Mouse (Mus musculus) myocyte (in vitro differentiated cells): ENCODE data around the gene Rap1gap2. TPM values are rescaled to one million over a fixed set of nuclear protein-coding genes. Genes with fewer than 3 reads are reported as not detected.

Source experiments
- H3K27me3 ChIP-seq: one replicate; pipeline ENCODE4 v1.6.1; 2011; ENCODE audit not compliant: control insufficient read depth, insufficient read depth, insufficient read length
- H3K36me3 ChIP-seq: one replicate; pipeline ENCODE4 v1.6.1; 2011; ENCODE audit not compliant: control insufficient read depth, insufficient read depth
- H3K4me2 ChIP-seq: one replicate; pipeline ENCODE4 v1.6.1; 2011; ENCODE audit warnings: low read depth, control low read depth
- H3K4me3 ChIP-seq: one replicate; pipeline ENCODE4 v1.5.1; 2011; ENCODE audit warnings: mild to moderate bottlenecking, control low read depth, moderate library complexity
- H3K79me2 ChIP-seq: one replicate; pipeline ENCODE4 v1.6.1; 2011; ENCODE audit not compliant: control insufficient read depth, insufficient read depth
- H3ac ChIP-seq: one replicate; pipeline ENCODE4 v1.6.1; 2011; ENCODE audit not compliant: control insufficient read depth, insufficient read length
- CEBPB ChIP-seq: IDR thresholded peaks from 2 replicates; pipeline ENCODE4 v1.6.1; 2011; ENCODE audit warnings: mild to moderate bottlenecking, moderate library complexity; ENCODE audit not compliant: poor library complexity, insufficient read depth, severe bottlenecking
- E2F4 ChIP-seq: IDR thresholded peaks from one replicate; pipeline ENCODE4 v1.6.1; 2011; ENCODE audit warnings: mild to moderate bottlenecking, control low read depth, moderate library complexity; ENCODE audit not compliant: insufficient read depth
- MAX ChIP-seq: IDR thresholded peaks from one replicate; pipeline ENCODE4 v1.6.1; 2011; ENCODE audit warnings: low read depth, mild to moderate bottlenecking, control low read depth
- MYOD1 ChIP-seq, 3 experiments: IDR thresholded peaks; one replicate each; pipeline ENCODE4 v1.6.1; 2011; ENCODE audit warnings: control low read depth in 2 of 3, low read depth in 2 of 3, mild to moderate bottlenecking in 2 of 3, moderate library complexity in 1 of 3; ENCODE audit not compliant: insufficient read length in 2 of 3, control insufficient read depth in 1 of 3
- MYOG ChIP-seq, 3 experiments: IDR thresholded peaks; one replicate each; pipeline ENCODE4 v1.6.1; 2011; ENCODE audit warnings: control low read depth in 2 of 3, low read depth in 2 of 3, mild to moderate bottlenecking in 2 of 3; ENCODE audit not compliant: insufficient read length in 2 of 3, control insufficient read depth in 1 of 3, insufficient read depth in 1 of 3
- POLR2A ChIP-seq: IDR thresholded peaks from one replicate; pipeline ENCODE4 v1.6.1; 2011; ENCODE audit warnings: low read depth, mild to moderate bottlenecking, control low read depth, moderate library complexity; ENCODE audit not compliant: insufficient read length
- POLR2AphosphoS2 ChIP-seq: IDR thresholded peaks from one replicate; pipeline ENCODE4 v1.6.1; 2011; ENCODE audit warnings: low read depth, control low read depth; ENCODE audit not compliant: insufficient read length
- REST ChIP-seq: IDR thresholded peaks from one replicate; pipeline ENCODE4 v1.6.1; 2011; ENCODE audit warnings: mild to moderate bottlenecking, control low read depth, moderate library complexity; ENCODE audit not compliant: insufficient read depth, insufficient read length
- SRF ChIP-seq: IDR thresholded peaks from one replicate; pipeline ENCODE4 v1.6.1; 2011; ENCODE audit warnings: low read depth; ENCODE audit not compliant: control insufficient read depth, insufficient read length
- TCF12 ChIP-seq: IDR thresholded peaks from one replicate; pipeline ENCODE4 v1.6.1; 2011; ENCODE audit warnings: mild to moderate bottlenecking, control low read depth; ENCODE audit not compliant: poor library complexity, insufficient read depth, severe bottlenecking
- TCF3 ChIP-seq: IDR thresholded peaks from one replicate; pipeline ENCODE4 v1.6.1; 2011; ENCODE audit warnings: low read depth, control low read depth; ENCODE audit not compliant: insufficient read length
- USF1 ChIP-seq: IDR thresholded peaks from one replicate; pipeline ENCODE4 v1.6.1; 2011; ENCODE audit warnings: low read depth, mild to moderate bottlenecking, control low read depth, moderate library complexity
- polyA plus RNA-seq: library from polyadenylated mRNA; unstranded; fragments of >200 nt; fragmentation: generic; extraction: Trizol; gene quantifications from one replicate; pipeline ENCODE4 v1.2.1, GENCODE M21; 2012; ENCODE audit warnings: missing spikeins

Rap1gap2 gene
- polyA plus RNA-seq, 1 experiment = 43.4 TPM

DNA sequence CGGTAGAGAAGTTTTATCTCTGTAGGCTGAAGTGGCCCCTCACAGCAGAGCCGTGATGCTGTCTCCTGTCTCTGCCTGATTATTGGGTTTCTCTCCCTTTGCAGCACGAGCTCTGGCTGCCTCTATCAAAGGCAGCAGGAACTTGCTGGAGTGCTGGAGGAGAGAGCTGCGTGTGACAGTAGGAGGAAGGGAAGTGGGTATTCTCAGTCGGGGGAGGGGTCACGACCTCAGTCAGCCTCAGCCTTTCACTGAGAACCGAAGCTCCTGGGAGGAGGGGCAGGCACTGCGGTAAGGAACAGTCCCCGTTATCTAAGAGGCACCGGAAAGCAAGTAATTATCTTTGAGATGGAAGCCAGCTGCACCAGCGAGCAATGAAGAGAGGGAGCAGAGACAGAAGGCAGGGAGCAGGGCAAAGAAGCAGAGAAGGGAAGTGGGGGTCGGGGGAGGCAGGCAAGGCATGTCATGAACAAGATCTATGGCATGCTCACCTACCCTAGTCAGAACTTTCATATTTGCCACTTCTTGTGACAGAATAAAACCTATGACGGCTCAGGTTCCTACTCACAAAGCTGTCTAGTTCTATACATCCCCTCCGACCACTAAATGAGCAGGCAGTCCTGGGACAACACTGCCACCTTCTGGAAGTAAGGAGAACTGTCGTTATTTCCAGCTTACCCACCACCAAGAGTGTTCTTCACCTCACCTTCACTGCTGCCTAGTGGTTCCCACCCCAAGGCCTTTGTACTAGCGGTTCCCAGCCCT, 63.6 kb downstream of the Rap1gap2 start:
- Histone ChIP-seq H3K27me3 (no peaks in the 10 kb centered on the region), H3ac (no peak overlapping the region), H3K36me3 (no peaks in the 10 kb centered on the region), H3K79me2 (no peaks in the 10 kb centered on the region), H3K4me2 (peak overlapping the region; percentile 80), H3K4me3 (no peak overlapping the region)
- TF ChIP-seq TCF12 = no peak
- TF ChIP-seq CEBPB = no peak
- no peak for TF ChIP-seq E2F4

DNA sequence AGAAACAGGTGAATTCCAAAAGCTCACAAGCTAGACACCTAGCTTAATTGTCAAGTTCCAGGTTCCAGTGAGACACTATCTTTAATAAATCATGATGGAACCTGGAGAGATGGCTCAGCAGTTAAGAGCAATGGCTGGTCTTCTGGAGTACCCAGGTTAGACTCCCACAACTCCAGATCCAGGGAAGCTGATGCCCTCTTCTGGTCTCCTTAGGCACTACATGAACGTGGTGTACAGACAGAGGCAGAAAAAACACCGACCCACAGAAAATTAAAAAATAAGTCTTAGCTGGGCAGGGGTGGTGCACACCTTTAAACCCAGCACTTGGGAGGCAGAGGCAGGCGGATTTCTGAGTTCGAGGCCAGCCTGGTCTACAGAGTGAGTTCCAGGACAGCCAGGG, 64.5 kb downstream of the Rap1gap2 start:
- Histone ChIP-seq H3K79me2 (no peaks in the 10 kb centered on the region), H3ac (no peak overlapping the region), H3K27me3 (no peaks in the 10 kb centered on the region), H3K36me3 (no peaks in the 10 kb centered on the region), H3K4me3 (no peak overlapping the region), H3K4me2 (no peak overlapping the region)
- TF ChIP-seq MYOG (IDR thresholded peaks at IDR 0.05; ENCODE audit: control insufficient read depth in 1 of 3, insufficient read depth in 1 of 3, insufficient read length in 2 of 3, low read depth in 2 of 3) = no peak
- TF ChIP-seq REST = no peak
- no peak for TF ChIP-seq CEBPB
- TF ChIP-seq TCF12 = no peak
- no peak for TF ChIP-seq POLR2A
- TF ChIP-seq USF1 = no peak
- no peak for TF ChIP-seq POLR2AphosphoS2

DNA sequence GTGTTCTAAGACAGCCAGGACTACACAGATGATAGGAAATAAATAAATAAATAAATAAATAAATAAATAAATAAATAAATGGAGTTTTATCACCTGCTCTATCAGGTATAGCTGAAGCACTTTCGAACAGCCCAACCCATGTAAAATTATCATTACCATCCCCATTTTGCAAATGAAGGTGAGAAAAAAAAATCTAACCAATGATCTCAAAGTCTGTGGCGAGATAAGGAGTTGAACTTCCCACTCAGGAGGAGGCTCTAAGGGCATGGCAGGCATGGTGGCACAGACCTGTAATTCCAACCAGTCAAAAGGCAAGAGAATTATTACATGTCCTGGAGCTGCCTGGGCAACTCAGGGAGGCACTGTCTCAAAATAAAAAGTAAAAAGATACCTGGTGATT, 65.2 kb downstream of the Rap1gap2 start:
- H3K36me3 ChIP-seq = no peaks in the 10 kb centered on the region
- no peaks in the 10 kb centered on the region for H3K27me3 ChIP-seq
- no peak overlapping the region for H3K4me3 ChIP-seq
- TF ChIP-seq TCF12 = no peak
- no peak for TF ChIP-seq POLR2AphosphoS2
- no peak for TF ChIP-seq REST
- no peak for TF ChIP-seq E2F4
- no peak for TF ChIP-seq MYOD1 (IDR thresholded peaks at IDR 0.05; ENCODE audit: control insufficient read depth in 1 of 3, insufficient read length in 2 of 3, low read depth in 2 of 3)
- TF ChIP-seq USF1 = no peak
- TF ChIP-seq MYOG (IDR thresholded peaks at IDR 0.05; ENCODE audit: control insufficient read depth in 1 of 3, insufficient read depth in 1 of 3, insufficient read length in 2 of 3, low read depth in 2 of 3) = no peak
- no peak for TF ChIP-seq TCF3
- TF ChIP-seq POLR2A = no peak
- TF ChIP-seq CEBPB = no peak
- no peak for TF ChIP-seq SRF
- TF ChIP-seq MAX = no peak
- no peak overlapping the region for H3K4me2 ChIP-seq
- H3K79me2 ChIP-seq = no peaks in the 10 kb centered on the region
- no peak overlapping the region for H3ac ChIP-seq

DNA sequence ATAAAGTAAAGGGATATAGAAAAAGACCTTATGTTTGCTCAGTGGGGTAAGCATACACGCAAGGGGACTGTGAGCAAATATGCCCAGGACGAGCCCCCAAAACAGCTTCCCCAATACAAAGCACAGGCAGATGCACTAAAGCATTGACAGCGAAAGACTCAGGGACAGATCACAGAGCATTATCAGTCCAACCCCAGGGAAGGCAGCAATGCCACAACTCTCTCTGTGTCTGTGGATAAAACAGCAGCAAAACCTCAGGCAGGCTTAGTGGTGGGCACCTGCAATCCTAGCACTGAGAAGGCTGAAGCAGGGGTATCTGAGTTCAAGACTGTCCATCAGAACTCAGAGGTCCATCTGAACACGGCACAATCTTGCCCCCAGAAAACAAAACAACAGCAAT, 73.4 kb downstream of the Rap1gap2 start:
- no peak for TF ChIP-seq TCF12
- TF ChIP-seq USF1 = no peak
- no peak for TF ChIP-seq POLR2AphosphoS2
- no peak for TF ChIP-seq SRF
- TF ChIP-seq MYOG (IDR thresholded peaks at IDR 0.05; ENCODE audit: control insufficient read depth in 1 of 3, insufficient read depth in 1 of 3, insufficient read length in 2 of 3, low read depth in 2 of 3) = no peak
- no peak for TF ChIP-seq MAX
- no peak for TF ChIP-seq REST
- no peak for TF ChIP-seq TCF3
- TF ChIP-seq E2F4 = no peak
- TF ChIP-seq MYOD1 (IDR thresholded peaks at IDR 0.05; ENCODE audit: control insufficient read depth in 1 of 3, insufficient read length in 2 of 3, low read depth in 2 of 3) = no peak
- TF ChIP-seq CEBPB = no peak
- no peak for TF ChIP-seq POLR2A
- Histone ChIP-seq H3K36me3 (no peaks in the 10 kb centered on the region), H3K27me3 (no peaks in the 10 kb centered on the region), H3K79me2 (no peaks in the 10 kb centered on the region), H3ac (no peak overlapping the region), H3K4me2 (no peak overlapping the region), H3K4me3 (no peak overlapping the region)

DNA sequence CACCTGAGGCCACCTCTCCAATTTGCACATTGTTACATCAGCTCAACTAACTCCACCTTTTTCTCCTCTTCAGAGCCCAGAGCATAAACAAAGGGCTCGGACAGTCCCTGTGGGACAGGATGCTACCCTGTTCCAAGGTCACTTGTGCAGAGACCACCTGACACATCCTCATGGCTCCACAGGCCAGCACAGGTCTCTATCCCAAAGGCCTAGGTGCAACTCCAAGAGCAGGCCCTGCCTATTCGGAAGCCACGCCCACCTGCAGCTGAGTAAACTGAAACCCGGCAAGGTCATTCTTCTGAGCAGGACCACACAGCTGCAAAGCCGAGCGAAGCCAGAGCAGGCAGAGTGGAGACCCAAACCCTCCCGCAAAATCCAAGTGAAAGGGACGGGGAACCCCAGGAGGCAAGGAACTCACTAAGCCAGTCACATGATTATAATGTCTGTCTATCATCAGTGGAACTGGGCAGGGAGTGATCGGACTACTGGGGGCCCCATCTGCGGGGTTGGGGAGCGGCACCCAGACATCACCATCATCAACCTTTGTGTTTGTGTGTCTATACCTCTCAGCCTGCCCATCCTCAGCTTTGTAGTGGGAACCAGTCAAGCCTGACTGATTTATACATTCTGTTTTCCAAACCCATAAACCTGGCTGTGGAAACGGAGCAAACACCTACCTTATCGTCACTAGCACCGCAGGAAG, 74.4 kb downstream of the Rap1gap2 start:
- H3K4me2 ChIP-seq = no peak overlapping the region
- no peaks in the 10 kb centered on the region for H3K79me2 ChIP-seq
- H3K4me3 ChIP-seq = no peak overlapping the region
- no peaks in the 10 kb centered on the region for H3K36me3 ChIP-seq
- no peaks in the 10 kb centered on the region for H3K27me3 ChIP-seq
- no peak for TF ChIP-seq TCF12
- no peak for TF ChIP-seq MAX
- no peak for TF ChIP-seq MYOD1 (IDR thresholded peaks at IDR 0.05; ENCODE audit: control insufficient read depth in 1 of 3, insufficient read length in 2 of 3, low read depth in 2 of 3)
- TF ChIP-seq POLR2A = no peak
- TF ChIP-seq REST = no peak
- TF ChIP-seq E2F4 = no peak
- no peak for TF ChIP-seq POLR2AphosphoS2
- no peak for TF ChIP-seq USF1
- no peak for TF ChIP-seq SRF
- TF ChIP-seq CEBPB = no peak
- no peak for TF ChIP-seq TCF3
- TF ChIP-seq MYOG (IDR thresholded peaks at IDR 0.05; ENCODE audit: control insufficient read depth in 1 of 3, insufficient read depth in 1 of 3, insufficient read length in 2 of 3, low read depth in 2 of 3) = no peak
- H3ac ChIP-seq = no peak overlapping the region
